Comparison of ENCODE assay signal across 9 mouse cellular contexts in the genomic region with DNA sequence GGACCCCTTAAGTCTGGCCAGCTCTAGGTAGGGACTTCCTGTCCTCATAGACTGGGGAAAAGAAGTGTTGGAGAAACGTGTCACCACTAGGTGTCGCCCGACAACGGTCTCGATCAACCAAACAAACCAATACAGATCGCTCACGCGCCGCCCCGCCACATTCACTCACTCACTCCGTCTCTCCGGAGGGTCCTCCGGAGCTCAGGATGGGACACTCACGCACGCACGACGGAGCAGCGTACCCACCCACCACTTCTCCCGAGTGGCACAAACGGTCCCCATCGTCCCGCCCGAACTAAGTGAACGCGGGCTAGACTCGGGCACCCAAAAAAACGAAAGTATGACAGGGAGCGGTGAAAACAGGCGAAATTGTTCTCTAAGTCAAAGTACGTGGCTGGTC.
DNase-seq lines count a peak whose midpoint lies in the region; ATAC-seq and TF ChIP-seq lines count a peak whose summit lies in the region.
"Had no signal": no experiment of that assay in that cellular context is flagged by ENCODE, and none has a peak within 500 bp of the region (broad histone marks: within the 10 kb centered on the region; RNA-seq: fewer than 3 reads in every experiment).

No protein-coding gene starts in this region.

- WGBS in large intestine, adult 2 months, result 7% methylated on average over 30 of the region's 30 CpGs
- WGBS in lung, adult 2 months, result 5% methylated on average over 30 of the region's 30 CpGs

- H3K4me3 ChIP-seq in lung, adult 2 months (replicated peaks; ENCODE audit: extremely low read depth, low read depth, low read length), result peak overlapping the region; percentile 15
- H3K4me3 ChIP-seq: limb, embryonic 15.5 days had no signal

- TF ChIP-seq POLR2A in lung, adult 2 months (IDR thresholded peaks at IDR 0.05; ENCODE audit: borderline replicate concordance, extremely low read depth, low read depth, low read length), result no peak

- DNase-seq in 3134 (ENCODE audit: extremely low read depth, insufficient read length, low spot score), result peak; percentile 100
- peak; percentile 100 for DNase-seq in CD4-positive helper T cell, adult 2 months (ENCODE audit: low read depth, low spot score)
- peak; percentile 100 for DNase-seq in c-Kit-negative CD71-positive TER-119-positive erythroid progenitor cells, embryonic 14.5 days (ENCODE audit: low read depth, low spot score)
- peak; percentile 97 for DNase-seq in gastrocnemius, adult 18-20 months (ENCODE audit: low spot score)
- DNase-seq in large intestine, adult 2 months (ENCODE audit: low read depth, low spot score), result peak; percentile 100
- DNase-seq in lung, adult 2 months, result peak; percentile 100
- DNase-seq in spleen, adult 18-20 months, result peak; percentile 89 to 99

- no peaks in the 10 kb centered on the region for H3K4me1 ChIP-seq in lung, adult 2 months (ENCODE audit: control insufficient read depth, insufficient read depth, low read length)
- H3K4me1 ChIP-seq: limb, embryonic 15.5 days had no signal

- no peak for TF ChIP-seq CTCF in lung, adult 2 months (IDR thresholded peaks at IDR 0.05; ENCODE audit: insufficient read depth, low read length)

- ATAC-seq in inflammation-experienced regulatory T-cells, adult 6 months, result no peak
